Mouse (Mus musculus) lung, postnatal 36 days (tissue): Measurements from ENCODE around the gene Hadh.

Experiments used
- DNase-seq: peaks from one replicate; pipeline ENCODE4 v3.0.0; 2022; ENCODE audit warnings: mixed read lengths

The Hadh gene

DNA sequence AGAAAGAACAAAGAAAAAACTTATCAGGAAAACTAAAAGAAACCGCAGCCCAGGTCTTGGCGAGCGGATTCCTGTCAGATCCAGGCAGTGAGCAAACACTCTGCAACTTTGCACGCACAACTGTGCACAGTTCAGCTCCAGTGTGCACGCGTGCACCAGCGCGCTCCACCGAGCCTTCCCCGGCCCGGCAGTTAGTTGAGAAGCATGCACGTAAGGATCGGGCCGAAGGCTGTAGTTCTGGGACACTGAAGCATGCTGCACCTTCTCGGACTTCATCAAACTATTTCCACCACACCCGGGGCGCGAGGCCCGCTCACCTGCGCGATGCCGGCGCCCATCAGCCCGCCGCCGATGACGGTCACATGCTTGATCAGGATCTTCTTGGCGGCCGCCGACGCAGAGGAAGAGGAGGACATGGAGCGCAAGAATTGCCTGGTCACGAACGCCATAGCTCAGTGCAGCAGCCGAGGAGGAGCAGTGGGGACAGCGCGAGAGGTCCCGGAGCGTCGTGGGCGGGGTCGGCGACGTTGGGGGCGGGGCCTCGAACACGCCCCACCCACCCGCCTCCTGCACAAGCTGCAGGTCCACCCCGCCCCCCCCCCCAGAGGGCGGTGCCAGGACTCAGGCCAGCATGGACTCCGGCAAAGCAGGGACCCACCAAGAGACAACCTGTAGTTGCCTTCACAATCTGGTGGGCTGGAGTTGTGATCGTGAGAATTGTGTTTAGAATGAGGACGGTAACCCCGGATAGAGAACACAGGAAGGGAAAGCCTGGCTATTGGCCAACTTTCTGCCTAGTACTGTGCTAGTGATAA, at the start of gene Hadh:
Gene Hadh, minus strand, starts transcription at position 543 of the 815 bp plus-strand sequence.
- DNase-seq: peak; percentile 91

DNA sequence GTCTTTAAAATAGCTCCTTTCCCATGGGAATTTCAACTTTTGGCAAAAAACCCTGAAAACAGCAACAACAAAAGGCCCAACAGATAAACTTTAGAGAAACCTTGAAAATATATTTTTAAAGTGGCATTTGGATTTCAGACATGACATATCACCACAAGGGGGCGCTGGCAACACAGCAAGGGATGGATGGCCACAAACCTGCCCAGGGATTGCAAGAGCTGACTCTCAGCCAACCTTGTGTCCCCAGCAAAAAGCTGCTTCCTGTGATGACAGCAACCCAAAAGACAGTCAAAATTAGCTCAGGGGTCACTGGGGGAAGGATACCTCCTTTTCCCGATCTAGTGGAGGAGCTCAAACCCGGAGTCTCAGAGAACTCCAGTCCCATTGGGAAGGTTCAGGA, 48.3 kb upstream of the Hadh start:
- DNase-seq: peak; percentile 92

DNA sequence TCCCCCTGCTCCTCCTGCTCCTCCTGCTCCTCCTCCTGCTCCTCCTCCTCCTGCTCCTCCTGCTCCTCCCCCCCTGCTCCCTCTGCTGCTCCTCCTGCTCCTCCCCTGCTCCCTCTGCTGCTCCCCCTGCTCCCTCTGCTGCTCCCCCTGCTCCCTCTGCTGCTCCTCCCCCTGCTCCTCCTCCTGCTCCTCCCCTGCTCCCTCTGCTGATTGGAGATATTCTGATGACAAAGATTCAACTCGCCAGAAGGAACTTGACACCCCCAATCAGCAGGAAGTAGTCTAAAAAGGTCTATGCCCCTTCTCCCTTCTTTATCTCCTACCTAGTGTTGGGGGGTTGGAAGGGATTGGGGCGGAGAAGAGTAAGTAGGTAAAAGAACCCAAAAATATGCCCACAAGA, 46.3 kb upstream of the Hadh start:
- no peak for DNase-seq

DNA sequence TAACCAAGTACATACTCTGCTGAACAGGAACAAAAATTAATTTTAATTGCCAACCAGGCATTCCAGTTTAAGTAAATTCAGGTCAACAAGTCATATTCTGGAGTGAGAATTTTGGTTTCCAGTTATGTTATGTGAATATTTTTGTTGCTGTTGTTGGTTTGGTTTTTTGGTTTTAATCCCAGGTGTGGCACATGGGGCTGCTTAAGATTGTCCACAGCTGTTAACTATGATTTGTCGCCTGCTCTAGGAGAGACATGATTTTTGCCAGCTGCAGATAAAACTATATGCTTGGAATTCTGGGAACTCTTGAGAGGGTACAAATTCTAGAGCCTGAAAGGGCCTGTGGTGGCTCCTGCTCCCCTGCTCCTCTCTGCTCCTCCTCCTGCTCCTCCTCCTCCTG, 45.2 kb upstream of the Hadh start:
- DNase-seq: peak; percentile 31

DNA sequence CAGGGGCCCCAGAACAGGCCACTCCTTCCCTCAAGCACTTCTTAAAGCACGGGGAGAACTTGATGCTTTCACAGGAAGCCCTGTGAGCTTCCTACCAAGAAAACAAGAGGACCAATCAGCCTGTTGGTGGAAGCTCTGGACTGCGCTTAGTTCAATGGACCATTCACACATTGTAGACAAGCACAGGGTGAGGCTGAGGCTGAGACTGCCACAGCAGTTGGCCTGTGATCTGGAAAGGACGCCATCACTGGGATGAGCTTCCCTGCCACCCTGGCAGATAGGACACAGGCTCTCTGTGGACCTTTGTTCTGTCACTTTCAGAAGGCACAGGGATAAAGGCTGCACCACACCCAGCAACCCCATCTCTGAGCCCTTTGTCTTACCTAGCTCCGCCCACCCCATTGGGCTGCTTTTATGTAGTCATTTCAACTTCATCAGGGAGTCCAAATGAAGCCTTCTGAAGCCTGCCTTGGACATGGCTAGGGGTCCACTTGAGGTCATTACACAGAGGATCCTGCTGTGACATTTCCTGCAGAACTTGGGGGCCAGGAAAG, 44.1 kb upstream of the Hadh start:
- no peak for DNase-seq

DNA sequence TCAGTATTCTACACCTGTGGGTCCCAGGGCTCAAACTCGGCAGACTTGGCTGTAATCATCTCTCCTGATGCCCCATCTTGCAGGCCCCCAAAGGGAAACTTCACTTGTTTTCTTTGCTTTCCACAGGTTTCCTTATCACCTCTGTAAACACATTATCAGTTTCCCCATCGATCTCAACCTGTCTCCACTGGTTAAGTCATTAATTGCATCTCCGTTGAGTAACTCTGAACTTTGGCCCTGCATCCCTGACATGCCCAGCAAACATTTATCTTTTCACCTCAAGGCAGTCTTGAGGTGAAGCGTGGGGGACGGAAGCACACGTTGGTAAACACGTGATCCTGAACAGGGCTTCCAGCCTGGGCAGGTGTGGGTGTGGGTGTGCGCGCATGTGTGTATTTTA, 40.4 kb upstream of the Hadh start:
- DNase-seq: no peak

DNA sequence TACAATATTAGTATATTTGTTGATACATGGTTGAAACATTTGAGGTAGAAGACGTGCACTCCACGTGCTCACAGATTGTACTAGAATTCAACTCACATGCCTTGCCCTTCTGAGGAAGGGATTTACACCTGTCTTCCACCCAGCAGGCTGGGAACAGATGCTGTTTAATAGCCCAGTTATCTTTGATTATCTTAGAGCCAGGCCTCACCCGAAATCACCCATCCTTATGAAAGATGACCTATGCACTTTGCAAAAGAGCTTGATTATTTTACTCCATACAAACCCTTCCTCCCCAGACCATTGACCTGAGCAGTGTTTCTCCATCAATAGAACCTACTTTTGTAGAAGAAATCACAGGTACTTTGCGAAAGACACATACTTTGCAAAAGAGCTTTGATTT, 38.7 kb upstream of the Hadh start:
- no peak for DNase-seq

DNA sequence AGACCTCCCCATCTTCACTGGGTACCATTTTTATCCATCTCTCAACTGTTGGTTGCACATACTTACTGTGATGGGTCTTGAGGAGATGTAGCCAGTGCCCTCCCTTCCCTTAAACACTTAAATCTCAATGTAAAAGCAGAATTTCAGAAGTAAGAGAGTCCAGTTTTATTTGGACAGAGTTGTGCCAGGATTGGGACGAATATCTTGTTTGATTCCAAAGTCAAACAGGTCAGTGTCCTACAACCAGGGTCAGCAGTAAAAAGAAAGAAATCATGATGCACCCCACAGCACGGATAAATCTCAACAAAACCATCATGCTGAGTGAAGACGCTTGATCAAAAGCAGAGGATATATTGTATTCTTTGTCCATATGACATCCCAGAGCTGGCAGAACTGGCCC, 35.9 kb upstream of the Hadh start:
- DNase-seq: no peak

DNA sequence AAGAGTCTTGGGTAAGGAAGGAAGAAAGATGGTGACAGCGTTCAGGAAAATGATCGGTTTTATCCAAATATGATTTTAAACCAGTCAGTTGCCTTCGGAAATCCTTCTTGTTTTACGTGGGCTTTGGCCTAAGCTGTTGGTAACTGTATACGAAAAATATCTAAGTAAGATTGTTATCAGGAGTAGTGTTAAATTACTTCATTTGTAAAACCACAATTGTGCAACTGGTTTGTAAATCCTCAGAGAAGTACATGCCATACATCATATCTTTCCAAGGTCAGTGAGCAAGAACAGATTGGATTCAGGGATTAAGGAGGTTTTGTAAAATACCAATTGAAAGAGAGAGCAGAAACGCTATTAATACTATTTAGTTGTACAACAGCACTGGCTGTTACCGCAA, 34.4 kb upstream of the Hadh start:
- DNase-seq: no peak

DNA sequence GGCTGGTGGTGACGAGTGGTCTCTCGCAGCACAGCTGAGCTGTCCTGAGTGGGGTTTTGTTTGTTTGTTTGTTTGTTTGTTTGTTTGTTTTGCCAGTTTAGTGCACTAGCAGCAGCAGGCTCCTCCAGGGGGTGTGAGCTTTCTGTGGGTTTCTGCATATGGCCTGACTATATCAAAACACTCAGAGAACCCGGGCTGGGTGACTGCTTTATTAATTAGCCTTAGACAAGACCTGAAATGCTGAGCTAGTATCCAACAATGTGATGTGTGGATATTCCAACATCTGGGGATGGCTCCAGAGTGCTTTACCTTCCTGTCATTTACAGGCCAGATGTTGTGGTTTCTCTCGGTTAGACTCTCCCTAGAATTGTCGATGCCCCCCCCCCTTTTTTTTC, 31.4 kb upstream of the Hadh start:
- no peak for DNase-seq

DNA sequence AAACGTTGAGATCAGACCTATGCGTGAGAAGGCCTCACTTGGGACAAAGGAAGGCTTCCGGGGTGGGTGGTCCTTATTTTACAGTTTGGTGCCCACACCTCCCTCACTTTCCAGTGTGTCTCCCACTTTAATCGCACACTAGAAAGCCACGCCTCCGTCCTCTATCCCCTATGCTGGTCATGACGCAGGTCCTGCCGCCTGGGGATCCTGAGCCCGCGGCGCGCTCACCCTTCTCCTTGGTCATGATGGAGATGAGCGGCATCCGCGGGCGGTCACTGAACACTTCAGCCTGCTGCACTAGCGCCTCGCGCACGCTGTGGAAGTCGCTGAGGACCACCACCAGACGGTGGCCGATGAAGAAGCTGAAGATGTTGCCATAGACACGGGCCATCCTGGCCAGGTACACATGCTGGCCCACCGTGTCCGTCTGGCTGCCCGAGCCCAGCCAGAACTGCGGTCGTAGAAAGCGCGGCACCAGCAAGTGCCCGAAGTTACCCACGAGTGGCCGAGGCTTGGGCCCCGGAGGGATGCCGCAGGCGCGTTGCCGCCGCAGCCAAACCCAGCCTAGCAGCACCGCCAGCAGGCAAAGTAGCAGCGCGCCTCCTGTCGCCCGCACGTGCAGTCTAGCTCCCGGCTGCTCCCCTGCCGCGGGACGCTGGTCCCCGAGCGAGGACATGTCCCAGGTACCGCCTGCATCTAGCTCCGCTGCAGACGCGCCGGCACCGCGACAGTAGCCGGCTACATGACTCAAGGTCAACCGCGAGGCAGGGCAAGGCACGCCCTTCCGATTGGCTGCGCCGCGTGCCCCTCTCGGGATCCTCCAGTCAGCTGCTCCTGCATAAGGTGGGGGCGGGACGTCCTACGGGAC, 30.8 kb upstream of the Hadh start, which contains the start of gene Cyp2u1:
Gene Cyp2u1, minus strand, starts transcription at position 776 of the 868 bp plus-strand sequence.
- DNase-seq: peak; percentile 93

DNA sequence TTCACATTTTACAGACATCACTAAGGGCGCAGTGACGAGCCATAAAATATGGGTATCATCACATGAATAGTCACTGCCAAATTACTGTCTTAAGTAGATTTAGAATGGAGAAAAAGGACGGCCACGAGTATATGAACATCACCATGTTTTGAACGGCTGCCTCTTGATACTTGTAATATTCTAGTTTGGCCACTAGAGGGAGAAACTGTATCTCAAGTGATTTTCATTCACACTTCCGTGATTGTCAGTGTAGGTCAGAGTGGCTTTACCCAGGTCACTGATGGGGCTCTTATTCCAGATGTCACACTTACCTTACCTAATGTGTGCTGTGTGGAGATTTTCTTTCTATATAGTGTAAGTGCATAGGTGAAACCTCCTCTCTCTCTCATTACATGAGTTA, 28.0 kb upstream of the Hadh start:
- peak; percentile 53 for DNase-seq

DNA sequence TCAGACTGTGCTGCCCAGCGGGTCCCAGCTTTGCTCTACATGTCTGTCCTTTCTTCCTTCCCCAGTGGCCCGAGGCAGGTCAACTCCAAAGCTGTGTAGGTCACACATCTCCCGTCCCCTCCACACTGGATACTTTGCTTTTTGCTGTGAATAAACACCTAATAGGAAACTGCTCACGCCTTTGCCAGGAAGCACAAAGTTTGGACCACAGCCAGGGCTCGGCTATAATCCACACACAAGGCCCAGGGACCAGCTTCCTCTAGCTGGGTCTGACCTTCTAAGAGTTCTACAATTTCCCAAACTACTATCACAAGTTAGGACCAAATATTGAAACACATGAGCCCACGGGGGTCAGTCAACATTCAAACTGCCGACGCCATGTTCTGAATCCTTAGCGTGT, 27.2 kb upstream of the Hadh start:
- DNase-seq: no peak

DNA sequence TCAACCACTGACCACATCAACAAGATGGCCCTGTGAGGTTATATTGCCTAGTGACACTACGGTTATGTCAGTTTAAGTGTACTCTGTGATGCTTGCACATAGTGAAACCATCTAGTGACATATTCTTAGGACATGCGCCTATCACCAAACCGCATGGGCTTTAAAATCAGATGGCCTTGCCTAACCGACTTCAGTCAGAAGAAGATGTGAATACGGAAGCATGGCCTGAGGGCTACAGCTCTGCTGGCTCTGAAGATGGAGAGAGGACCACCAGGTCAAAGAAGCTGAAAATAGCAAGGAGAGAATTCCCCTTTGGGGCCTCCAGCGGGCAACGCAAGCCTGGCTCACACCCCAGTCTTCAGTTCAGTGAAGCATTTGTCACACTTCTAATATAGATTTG, 25.0 kb upstream of the Hadh start:
- DNase-seq: no peak

DNA sequence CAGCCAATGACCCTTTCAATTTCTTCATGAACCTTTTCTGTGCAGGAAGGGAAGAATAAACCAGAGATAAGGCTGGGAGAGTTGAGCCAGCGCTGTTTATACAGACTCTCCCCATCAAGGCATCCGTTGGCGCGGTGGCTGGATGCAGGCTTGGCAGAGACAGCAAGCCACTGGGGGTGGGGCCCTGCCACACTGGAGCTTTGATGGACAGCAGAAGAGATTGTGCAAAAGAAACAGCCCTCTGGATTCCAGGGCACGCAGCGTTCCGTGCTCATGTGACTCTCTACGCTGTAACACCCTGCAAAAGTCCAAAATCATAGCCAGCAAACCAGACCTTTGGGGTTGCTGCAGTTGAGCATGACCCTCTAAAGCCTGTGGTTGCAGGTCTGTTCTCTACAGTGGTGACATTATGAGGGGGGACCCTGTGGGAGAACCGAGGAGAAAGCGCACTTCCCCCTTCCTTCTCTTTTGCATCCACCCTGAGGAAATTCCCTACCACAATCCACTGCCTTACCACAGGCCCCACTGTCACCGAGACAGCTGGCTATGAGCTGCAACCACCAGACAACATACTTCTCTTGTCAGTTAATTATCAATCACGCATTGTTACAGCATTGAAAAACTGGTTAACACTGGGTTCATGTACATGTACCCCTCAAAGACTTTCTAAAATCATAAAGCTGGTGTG, 23.8 kb upstream of the Hadh start:
- peak; percentile 56 for DNase-seq

DNA sequence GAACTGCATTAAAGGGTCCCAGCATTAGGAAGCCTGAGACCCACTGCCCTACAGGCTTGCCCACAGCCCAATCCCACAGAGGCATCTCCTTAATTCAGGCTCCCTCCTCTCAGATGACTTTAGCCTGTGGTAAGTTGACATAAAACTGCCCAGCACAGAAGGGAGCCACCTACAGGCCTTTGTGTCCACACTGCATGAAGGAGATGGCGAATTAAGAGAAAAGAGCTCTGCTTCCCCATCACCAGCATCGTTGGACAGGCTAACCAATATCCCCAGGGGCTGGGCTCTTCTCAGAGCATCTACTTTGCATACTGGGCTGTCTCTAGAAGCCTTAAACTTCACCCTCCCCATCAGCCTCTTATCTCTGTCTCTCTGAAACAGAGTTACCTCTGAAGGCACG, 22.6 kb upstream of the Hadh start:
- DNase-seq: no peak

DNA sequence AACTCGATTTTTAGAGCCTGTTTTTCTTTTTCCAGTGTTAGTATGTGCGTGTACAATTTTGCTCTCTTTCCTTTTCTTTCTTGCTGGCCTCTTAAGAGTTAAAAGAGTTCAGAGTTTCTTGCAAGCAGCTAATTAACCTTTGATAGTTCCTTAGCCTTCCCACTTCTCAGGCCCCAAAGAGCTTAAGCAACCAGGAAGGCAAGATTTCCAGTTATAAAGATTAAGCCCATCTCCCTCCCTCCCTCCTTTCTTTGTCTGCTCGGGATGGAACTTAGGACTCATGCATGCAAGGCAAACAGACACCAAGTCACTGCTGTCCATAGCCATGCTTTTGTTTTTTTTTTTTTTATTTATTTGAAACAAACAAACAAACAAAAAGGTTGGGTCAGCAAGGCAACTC, 21.1 kb upstream of the Hadh start:
- no peak for DNase-seq

DNA sequence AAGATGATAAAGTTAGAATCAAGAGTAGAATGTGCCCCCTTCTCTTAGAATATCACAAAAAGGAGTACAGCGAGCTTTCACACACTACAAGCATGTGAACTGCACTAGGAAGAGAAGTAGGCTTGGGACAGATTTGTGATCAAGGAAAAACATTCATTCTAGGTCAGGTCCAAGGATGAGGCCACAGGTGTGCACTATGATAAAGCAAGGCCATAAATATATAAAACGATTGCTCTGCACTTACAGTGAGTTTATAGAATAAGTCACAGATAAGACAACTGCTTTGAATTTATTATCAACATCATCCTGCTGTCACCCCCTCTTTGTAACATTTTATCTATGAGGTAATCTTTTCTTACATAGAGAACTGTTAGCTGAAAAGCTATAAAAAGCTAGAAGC, 20.4 kb upstream of the Hadh start:
- DNase-seq: no peak

DNA sequence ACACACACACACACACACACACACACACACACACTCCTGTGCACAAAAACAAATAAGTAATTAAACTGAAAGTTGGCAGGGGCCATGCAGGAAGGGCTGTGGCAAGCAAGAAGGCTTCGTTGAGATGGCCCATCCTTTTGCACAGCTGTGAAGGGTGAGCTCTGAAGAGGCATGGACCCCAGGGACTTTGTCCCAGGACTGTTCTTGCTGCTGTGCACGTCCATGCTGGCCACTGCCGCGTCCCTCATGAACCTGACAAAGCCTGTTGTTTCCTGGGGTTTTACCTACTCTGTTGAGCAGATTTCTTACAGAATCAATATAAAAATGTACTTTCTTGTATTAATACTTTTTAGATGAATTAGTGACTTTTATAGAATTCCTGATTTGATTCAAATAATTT, 20.0 kb upstream of the Hadh start:
- DNase-seq: no peak

DNA sequence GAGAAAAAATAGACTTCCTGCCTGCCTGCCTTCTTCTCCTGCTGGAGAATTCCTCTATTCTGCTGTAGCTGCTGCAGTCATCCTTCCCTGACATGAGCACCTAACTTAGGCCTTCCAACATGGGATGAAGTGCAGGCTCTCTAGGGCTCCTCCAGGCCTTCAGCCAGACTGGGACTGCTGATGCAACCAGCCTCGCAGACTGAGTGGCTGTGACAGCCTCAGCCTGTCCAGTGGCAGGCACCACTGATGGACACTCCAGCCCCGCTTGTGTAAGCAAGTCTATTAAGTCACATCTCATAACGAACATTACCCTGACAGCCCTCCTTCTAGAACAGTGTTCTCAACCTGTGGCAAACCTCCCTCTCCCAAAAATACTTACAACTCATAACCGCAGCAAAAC, 2.2 kb upstream of the Hadh start:
- DNase-seq: peak; percentile 60

DNA sequence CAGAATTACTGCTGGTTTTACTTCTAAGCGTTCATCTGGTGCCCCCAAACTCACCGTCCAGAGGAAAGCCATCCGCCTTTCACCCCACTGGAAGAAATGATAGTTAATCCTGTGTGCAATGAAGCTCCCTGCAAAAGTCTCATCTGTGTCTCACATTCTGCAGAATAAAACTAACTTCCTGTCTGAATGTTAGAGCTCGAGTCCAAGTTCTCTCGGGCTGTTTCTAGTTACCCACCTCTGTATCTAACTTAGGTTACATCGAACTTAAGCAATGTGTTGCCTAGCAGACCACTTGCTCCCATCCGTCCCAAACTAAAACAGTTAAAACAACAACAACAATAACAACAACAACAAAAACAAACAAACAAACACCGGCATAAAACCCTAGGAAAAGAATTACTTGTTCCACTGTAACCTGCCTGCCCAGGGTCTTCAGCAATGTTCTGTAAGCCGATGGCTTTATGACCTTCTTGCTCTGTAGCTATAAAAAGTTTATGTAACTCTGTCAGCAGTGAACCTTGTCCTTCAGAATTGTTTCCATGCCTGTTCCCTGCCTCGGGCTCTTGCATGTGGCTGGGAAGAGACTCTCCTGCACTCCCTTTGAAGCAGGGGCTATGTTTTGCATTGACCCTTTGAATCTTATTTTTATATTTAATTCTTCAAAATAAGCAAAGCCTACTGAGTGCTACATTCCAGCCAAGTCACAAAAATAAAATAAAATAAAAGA, 636 bp upstream of the Hadh start:
- no peak for DNase-seq

DNA sequence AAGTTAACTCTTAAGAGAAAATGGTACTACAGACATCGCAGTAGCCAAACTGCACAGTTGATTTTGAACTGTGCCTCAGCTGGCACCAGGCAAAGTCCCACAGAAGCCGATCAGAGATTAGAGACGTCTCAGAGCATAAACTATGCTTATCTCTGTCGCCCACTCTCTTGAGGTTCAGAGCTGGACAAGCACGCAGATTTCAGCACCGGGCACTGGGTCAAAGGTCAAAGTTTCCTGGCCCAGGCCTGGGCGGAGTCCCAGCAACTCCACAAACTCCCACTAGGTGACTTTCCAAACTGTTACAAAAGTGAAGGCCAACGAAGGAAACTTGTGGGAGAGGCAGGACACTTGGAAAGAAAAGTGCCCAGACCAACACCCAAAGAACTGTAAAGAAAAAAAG, 744 bp downstream of the Hadh start:
- peak; percentile 78 for DNase-seq

DNA sequence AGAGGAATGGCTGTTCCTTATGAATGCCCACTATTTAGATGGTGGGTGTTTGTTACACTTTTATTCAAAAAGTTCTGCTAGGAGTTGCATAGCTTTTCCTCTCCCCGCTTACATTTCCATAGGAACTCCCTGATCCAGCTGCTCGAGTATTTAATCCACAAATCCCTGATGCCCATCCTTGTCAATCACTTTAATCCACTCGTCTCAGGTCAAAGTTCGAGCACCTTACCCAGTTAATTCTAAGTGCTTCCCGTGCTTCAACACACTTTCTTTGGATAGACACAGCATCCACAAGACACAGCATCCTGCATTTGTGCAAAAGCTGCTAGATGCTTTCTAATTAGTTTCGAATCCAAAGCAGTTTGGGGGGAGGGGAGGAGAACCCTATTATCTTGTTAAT, 1.5 kb downstream of the Hadh start:
- no peak for DNase-seq
